In the genomic region with DNA sequence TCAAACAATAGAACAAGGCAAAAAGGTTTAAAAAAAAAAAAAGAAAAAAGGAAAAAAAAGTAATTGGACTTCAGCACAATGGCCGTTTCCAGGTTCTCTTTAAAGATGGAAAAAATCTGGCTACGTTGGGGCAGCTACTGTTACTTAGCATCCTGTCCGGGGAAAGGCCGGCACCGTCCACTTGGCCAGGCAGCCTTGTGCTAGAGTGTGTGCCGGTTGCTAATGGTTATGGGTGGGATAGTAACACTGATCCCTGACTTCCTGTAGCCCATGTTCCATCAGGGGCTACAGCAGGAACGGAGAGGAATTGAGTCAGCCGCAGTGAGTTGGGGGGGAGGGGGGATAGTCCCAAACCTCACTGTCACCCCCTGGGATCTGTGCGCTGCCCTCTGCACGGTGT, we compare ENCODE assay signal across 26 mouse cellular contexts.
DNase-seq lines count a peak whose midpoint lies in the region; ATAC-seq and TF ChIP-seq lines count a peak whose summit lies in the region.
"Had no signal": no experiment of that assay in that cellular context is flagged by ENCODE, and none has a peak within 500 bp of the region (broad histone marks: within the 10 kb centered on the region; RNA-seq: fewer than 3 reads in every experiment).

No protein-coding gene starts in this region.

- H3K9ac ChIP-seq in intestine, embryonic 15.5 days: no peak overlapping the region
- no peak overlapping the region for H3K9ac ChIP-seq in intestine, postnatal 0 days (ENCODE audit: low read depth, low read length)
- H3K9ac ChIP-seq: embryonic facial prominence, embryonic 12.5 days; heart, embryonic 13.5 days; hindbrain, embryonic 14.5 days; limb, embryonic 12.5 days; lung, embryonic 15.5 days; midbrain, embryonic 15.5 days; neural tube, embryonic 15.5 days; stomach, embryonic 15.5 days had no signal

- 0 out of 2 replicates have a peak overlapping the region, but pooled peaks have one; percentile 19 for H3K27ac ChIP-seq in intestine, embryonic 15.5 days
- H3K27ac ChIP-seq in intestine, postnatal 0 days (ENCODE audit: low read depth, low read length): no peak overlapping the region
- H3K27ac ChIP-seq in small intestine, adult 2 months (ENCODE audit: insufficient read depth, low read depth, low read length): no peak overlapping the region
- H3K27ac ChIP-seq: embryonic facial prominence, embryonic 12.5 days; heart, embryonic 13.5 days; hindbrain, embryonic 14.5 days; limb, embryonic 12.5 days; lung, embryonic 15.5 days; midbrain, embryonic 10.5 days; midbrain, embryonic 15.5 days; stomach, embryonic 15.5 days had no signal

- no peaks in the 10 kb centered on the region for H3K27me3 ChIP-seq in intestine, embryonic 15.5 days (replicated peaks)
- no peaks in the 10 kb centered on the region for H3K27me3 ChIP-seq in intestine, postnatal 0 days (replicated peaks; ENCODE audit: control insufficient read depth, insufficient read depth, low read length)
- H3K27me3 ChIP-seq in small intestine, adult 2 months (ENCODE audit: control insufficient read depth, insufficient read depth, low read length): no peaks in the 10 kb centered on the region
- H3K27me3 ChIP-seq: embryonic facial prominence, embryonic 12.5 days; heart, embryonic 13.5 days; limb, embryonic 12.5 days; lung, embryonic 15.5 days; midbrain, embryonic 15.5 days; neural tube, embryonic 15.5 days; Patski; stomach, embryonic 15.5 days had no signal

- intact Hi-C loops in heart, postnatal 14 days (cut with DNase I): no loop called here

- no peak overlapping the region for H3K4me3 ChIP-seq in intestine, embryonic 15.5 days (replicated peaks)
- H3K4me3 ChIP-seq in intestine, postnatal 0 days (ENCODE audit: low read depth, low read length): no peak overlapping the region
- peak overlapping the region; percentile 14 for H3K4me3 ChIP-seq in small intestine, adult 2 months (ENCODE audit: low read depth, low read length)
- H3K4me3 ChIP-seq: embryonic facial prominence, embryonic 12.5 days; erythroblast, embryonic 14.5 days; heart, embryonic 13.5 days; limb, embryonic 12.5 days; lung, embryonic 15.5 days; midbrain, embryonic 10.5 days; midbrain, embryonic 15.5 days; neural tube, embryonic 15.5 days; stomach, embryonic 15.5 days had no signal

- TF ChIP-seq POLR2A in small intestine, adult 2 months (IDR thresholded peaks at IDR 0.05; ENCODE audit: low read depth, low read length): no peak

- peaks cover 6% of the 10 kb centered on the region; the same call in 1 of the 2 replicates for H3K36me3 ChIP-seq in intestine, embryonic 15.5 days
- peaks cover 37% of the 10 kb centered on the region for H3K36me3 ChIP-seq in intestine, postnatal 0 days (ENCODE audit: control insufficient read depth, insufficient read depth)
- peaks cover 29% of the 10 kb centered on the region for H3K36me3 ChIP-seq in small intestine, adult 2 months (ENCODE audit: control insufficient read depth, insufficient read depth, low read length)
- H3K36me3 ChIP-seq: embryonic facial prominence, embryonic 12.5 days; stomach, embryonic 15.5 days had no signal

- no peak for ATAC-seq in intestine, embryonic 15.5 days
- ATAC-seq in intestine, postnatal 0 days: no peak
- ATAC-seq: forebrain, embryonic 16.5 days; midbrain, embryonic 15.5 days; Patski had no signal

- H3K4me2 ChIP-seq in intestine, embryonic 15.5 days (replicated peaks): no peak overlapping the region
- H3K4me2 ChIP-seq in intestine, postnatal 0 days (replicated peaks; ENCODE audit: low read depth): no peak overlapping the region
- H3K4me2 ChIP-seq: embryonic facial prominence, embryonic 12.5 days; heart, embryonic 13.5 days; hindbrain, embryonic 14.5 days; limb, embryonic 12.5 days; liver, embryonic 11.5 days; lung, embryonic 15.5 days; midbrain, embryonic 15.5 days; neural tube, embryonic 15.5 days; stomach, embryonic 15.5 days had no signal

- peaks cover 22% of the 10 kb centered on the region for H3K4me1 ChIP-seq in intestine, embryonic 15.5 days (replicated peaks)
- 0 out of 2 replicates have a peak, but pooled peaks cover 2% of the 10 kb centered on the region for H3K4me1 ChIP-seq in intestine, postnatal 0 days (replicated peaks; ENCODE audit: control insufficient read depth, insufficient read depth, low read length)
- peaks cover 7% of the 10 kb centered on the region; the same call in 1 of the 2 replicates for H3K4me1 ChIP-seq in small intestine, adult 2 months (ENCODE audit: control insufficient read depth, insufficient read depth, insufficient read length, low read length)

- peak; percentile 95 for DNase-seq in heart, adult 11 months
- DNase-seq in heart, postnatal 14 days: no peak
- peak; percentile 34 for DNase-seq in kidney, postnatal 10 days
- no peak for DNase-seq in kidney, adult 18-20 months
- DNase-seq: adrenal gland, postnatal 10 days; cerebellum, adult 8-10 months; cerebellum, postnatal 36 days; layer of hippocampus, adult 9-11 months; retina, postnatal 1 day; right cerebral cortex, postnatal 14 days had no signal

- WGBS in intestine, embryonic 15.5 days: 85% methylated on average over 10 of the region's 10 CpGs
- 87% methylated on average over 10 of the region's 10 CpGs for WGBS in intestine, postnatal 0 days
- WGBS in small intestine, adult 2 months: 91% methylated on average over 10 of the region's 10 CpGs

- TF ChIP-seq CTCF in intestine, postnatal 0 days (IDR thresholded peaks at IDR 0.05; ENCODE audit: low read depth): no peak
- no peak for TF ChIP-seq CTCF in small intestine, adult 2 months (IDR thresholded peaks at IDR 0.05; ENCODE audit: extremely low read depth, insufficient read length, insufficient replicate concordance, low read depth, low read length)

- no peaks in the 10 kb centered on the region for H3K9me3 ChIP-seq in intestine, embryonic 15.5 days
- no peaks in the 10 kb centered on the region for H3K9me3 ChIP-seq in intestine, postnatal 0 days (ENCODE audit: control insufficient read depth)
- H3K9me3 ChIP-seq: embryonic facial prominence, embryonic 12.5 days; heart, embryonic 13.5 days; limb, embryonic 12.5 days; lung, embryonic 15.5 days; midbrain, embryonic 10.5 days; midbrain, embryonic 15.5 days; neural tube, embryonic 15.5 days; stomach, embryonic 15.5 days had no signal

Comparison
In these comparisons a context has a peak if more than half of its experiments do, and no peak if none do; other contexts are left out.
1. DNase-seq: peak in heart, adult 11 months (single experiment) and kidney, postnatal 10 days (single experiment); none in heart, postnatal 14 days (0 of 2) and kidney, adult 18-20 months (single experiment).